Mouse (Mus musculus) spleen, postnatal 4 days (tissue): ENCODE measurements around the gene Slco2b1.
A peak's percentile ranks its signal among the peaks of the same experiment; 100 is the strongest.

ENCODE experiments used
- DNase-seq, 2 experiments: peaks; one replicate each; pipeline ENCODE4 v3.0.0; 2022; ENCODE audit warnings: low spot score in 2 of 2

The Slco2b1 gene

DNA sequence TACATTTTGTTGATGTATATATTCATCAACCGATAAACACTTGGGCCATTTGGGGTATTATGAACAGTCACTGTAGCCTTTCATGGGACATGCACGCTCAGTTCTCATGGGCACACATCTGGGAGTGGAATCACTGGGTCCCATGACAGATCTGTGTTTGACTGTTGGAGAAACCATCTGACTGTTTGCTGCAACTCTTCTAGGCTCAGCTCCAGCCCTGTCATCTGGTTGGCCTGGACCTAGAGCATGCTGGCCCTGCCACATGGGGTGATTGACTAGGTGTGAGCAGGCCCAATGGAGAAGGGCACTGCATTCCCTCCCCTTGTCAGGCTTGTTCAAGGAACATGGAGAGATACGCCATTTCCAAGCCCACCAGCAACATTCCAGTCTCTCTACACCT, 17.2 kb downstream of the Slco2b1 start:
- DNase-seq, result no peak

DNA sequence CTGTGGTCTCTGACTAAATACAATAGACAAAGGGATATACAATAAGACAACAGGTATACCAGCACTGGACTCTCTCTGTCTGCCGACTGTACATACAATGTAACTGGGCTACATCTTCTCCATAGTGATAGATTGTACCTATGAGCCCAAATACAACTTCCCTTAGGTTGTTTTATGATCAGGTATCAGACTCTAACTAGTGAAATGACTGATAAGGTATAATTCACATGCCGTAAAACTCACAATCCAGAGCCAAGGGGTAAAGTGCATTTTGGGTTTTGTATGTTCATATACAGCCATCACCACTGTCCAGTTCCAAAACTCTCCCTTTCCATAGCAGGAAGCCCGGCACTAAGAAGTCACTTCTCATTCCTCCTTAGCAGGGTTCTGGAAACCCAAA, 17.8 kb downstream of the Slco2b1 start:
- no peak for DNase-seq

DNA sequence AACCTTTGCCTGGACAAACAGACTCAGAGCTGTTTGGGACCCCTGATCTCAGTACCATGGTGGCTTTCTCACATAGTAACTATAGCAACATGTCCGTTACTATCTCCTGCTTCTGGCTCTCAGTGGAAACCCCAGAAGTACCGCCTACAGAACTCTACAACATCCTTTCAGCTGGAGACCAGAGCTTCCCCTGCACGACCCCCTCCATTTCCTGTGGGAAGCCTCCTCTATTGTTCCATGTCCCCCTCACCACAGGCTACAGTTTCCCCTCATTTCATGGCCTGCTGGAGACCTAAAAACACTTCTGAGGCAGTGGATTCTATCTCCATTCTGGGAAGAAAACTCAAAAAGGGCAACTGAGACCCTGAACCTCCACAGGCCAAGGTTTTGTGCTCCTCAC, 18.7 kb downstream of the Slco2b1 start:
- DNase-seq, result no peak

DNA sequence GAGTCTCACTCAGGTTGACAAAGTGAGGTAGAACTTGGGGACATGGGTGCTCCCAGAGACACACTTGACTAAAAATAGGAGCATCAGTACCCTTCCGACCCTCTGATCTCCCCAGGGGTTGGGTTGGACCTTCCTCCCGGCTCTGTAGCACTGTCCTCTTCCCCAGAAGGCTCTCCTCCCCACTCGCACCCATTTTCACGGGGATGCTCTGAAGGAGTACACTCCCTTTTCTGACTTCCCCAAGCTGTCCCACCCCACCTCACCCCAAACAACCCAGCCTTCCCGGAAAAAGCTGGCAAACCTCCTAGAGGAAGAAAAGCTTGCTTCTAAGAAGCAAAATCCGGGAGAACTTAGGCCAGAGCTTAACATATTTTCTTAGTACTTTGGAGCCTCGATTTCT, 20.3 kb downstream of the Slco2b1 start:
- no peak for DNase-seq

DNA sequence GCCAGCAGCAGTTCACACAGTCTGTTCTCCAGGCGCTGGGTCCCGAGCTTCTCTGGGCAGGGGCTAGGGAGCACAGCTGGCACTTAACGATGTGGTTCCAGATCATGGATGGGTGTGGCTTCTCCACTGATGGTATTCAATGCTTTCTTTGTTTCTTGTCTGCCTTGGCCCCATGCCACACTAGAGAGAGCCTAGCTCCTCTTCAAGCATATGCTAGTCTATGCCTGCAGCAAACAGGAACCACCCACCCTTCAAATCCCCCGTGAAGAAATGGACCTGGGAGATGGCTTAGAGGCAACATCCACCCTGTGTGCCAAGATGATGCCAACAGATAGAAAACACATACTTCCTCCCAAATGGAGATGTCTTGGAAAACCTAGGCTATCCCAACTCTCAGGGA, 27.1 kb downstream of the Slco2b1 start:
- no peak for DNase-seq

DNA sequence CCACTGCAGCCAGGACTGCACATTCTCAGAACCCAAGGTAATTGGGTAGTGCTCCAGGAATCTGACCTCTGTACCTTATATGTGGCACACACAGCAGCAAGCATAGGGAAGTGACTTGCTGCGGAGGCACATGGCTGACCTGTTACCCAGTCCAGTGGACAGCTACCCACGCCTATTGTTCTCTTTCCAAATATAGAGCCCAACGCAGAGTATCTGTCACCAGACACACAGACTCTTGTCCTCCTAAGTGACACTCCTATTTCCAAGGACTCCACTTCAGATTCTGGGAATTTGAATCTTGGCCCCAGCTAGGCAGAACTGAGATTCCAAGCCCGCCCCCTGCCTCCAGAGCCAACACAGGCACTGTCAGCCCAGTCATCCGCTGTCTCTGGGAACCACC, 30.4 kb downstream of the Slco2b1 start:
- no peak for DNase-seq

DNA sequence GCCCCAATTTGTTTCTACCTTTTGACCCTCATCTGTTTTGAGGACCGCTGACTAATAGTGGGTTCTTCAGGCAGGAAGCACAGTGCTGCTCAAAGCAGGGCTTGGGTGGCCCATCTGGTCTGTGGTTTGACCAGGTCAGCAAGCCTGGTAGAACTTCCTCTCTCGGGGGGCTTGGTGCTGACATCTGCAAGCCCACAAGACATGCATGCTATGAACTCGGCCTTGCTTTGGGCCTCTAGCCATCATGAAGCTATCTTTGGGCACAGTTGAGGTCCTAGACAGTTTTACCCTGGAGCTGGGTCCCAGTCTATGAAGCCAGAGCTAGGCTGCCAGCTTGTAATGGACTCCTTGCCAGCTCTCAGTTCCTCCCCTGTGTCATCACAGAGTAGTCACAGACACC, 36.2 kb downstream of the Slco2b1 start:
- no peak for DNase-seq

DNA sequence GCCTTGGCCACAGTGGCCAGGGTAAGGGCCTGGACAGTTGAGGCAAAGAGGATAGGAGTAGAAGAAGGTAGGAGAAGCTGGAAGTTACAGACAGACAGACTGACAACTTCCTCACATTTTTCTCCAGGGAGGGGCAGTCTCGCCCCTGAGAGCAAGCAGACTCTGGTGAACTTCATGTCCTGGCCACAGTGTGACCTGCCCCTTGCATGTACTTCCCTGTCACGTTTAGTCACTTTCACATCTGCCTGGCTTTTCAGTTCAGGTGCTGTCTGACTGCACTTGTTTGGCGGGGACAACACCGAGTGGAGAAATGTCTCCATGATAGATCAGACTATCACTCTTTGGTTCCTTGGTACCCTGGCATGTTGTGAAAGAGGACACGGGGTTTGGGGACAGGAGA, 36.9 kb downstream of the Slco2b1 start:
- DNase-seq, result no peak

DNA sequence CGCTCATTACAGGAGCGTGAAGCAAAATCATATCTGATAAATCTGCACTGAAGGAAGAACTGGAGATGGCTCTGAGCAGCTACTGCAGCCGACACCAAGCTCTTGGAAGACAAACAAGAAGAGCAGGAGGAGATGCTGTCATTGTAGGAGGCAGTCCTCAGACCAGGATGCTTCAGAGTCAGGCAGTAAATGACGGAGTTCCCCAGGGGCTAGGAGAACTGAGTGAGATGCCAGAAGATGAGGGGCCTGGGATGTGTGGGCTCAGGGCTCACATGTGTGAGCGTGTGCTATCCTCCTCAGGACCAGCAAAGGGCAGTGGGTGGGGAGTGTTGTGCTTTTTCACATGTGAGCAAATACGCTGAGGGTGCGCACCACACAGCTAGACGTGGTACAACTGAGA, 38.0 kb downstream of the Slco2b1 start:
- no peak for DNase-seq

DNA sequence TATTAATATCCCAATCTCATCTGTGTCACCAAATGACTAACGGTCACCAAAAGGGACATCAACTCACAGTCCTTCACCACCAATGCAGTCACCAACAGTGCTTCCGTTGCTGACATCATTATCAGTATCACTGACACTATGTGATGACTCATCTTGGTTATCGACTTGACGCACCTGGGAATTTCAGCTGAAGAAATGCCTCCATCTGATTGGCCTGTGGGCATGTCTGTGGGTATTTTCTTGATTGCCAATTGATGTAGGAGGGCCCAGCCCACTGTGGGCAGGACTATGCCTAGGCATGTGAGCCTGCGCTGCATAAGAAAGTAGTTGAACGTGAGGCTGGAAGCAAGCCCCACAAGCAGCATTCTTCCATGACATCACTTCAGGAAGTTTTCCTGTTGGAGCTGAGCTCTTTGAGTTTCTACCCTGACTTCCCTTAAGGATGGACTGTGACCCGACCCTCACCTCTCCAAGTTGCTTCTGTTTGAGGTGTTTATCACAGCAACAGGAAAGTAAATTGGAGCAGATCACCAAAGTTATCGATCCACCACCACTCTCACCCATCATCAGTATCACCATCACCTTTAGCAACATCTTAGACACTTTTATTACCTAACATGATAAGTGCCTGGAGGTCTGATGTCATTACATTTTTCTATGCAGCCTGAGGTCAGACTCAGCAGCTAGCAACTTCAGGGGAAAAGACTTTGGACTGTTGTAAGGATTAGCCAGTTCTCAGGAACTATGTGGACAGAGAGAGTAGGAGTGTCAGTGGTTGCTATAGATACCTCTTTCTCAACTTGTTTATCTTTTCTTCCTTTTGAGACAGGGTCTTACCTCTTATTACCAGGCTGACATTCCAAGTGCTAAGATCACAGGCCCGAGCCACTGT, 39.4 kb downstream of the Slco2b1 start:
- no peak for DNase-seq

DNA sequence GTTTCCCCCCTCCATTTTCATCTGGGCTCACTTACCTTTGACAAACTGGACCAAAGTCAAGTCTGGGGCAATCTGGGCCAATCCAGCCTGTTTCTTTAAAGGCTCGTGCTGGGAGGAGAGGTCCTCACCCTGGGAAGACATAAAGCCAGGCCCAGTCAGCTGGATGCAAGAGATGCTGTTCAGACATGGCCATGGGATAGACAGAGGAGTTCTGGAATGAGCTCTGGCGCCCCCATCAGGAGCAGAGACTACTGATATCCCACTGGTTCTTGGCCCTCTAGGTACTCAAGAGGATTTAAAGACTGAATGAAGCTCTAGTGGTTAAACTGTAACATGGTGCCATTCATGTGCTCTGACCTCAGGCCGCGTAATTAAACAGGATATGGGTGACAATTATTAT, 40.2 kb downstream of the Slco2b1 start:
- DNase-seq, result no peak

DNA sequence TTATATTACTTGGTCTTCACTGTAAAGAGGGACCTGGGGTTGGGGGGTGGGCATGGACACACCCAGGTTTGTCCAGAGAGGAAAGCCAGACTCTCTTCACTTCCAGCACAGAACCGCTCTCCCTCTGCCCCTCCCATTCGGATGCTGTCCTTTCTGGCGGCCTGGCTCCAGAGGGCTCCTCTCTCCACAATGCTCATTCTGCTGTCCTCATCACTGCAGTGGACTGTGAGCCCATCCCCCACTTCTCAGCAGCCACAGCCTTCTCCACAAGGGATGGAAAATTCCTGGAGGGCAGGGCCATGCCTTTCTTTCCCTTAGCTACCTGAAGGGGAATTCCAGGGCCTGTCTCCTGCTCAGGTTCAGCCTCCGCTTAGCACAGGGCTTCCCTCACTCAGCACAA, 42.3 kb downstream of the Slco2b1 start:
- DNase-seq, result no peak

DNA sequence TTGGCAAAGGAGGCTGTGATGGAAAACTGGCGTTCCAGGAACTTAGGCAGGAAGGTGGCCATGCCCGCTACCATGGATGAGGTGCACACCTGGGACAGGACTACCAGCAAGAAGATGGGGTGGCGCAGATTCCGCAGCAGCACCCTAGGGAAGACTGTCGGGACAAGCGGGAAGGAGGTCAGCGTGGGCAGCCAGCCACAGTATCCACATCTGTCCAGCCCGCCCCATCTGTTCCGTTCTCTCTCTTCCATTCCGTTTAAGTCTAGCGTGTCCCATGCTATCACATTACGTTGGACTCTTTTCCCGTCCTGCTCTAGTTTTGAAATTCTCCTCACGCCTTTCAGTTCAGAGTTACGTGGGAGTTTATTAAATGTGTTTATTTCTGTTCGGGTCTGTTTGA, 44.0 kb downstream of the Slco2b1 start:
- DNase-seq, result no peak

DNA sequence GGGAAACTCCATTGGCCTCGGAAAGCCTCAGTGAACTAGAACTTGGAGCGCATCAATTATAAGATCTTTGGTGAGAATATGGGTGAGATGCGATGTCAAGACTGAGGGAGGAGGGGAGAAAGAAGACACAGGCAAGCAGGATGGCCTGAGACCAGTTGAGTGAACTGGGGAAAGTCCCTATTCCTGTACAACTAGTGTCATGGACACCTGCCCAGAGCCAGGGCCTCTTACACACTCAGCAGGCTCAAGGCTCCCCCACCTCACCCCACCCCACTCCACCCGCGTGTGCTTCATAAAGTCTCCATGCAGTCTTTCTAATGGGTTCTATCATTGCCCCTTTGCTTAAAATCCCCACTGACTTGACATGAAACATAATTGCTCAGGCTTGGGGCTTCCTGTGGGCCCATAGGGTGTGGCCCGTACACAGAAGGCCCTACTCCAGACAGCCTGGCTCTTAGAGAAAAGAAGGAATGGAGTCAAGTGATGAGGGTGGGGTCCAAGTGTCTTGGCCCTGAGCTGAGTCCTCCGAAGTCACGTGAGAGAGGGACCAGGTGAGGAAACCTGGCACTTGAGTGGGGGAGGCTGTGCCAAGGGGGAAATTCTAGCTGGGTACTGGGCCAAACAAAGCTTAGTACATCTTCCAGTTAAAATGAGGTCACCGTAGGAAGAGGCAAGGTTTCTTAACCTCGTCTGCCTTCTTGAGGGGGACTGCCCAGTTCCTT, 45.2 kb downstream of the Slco2b1 start:
- DNase-seq, result no peak

DNA sequence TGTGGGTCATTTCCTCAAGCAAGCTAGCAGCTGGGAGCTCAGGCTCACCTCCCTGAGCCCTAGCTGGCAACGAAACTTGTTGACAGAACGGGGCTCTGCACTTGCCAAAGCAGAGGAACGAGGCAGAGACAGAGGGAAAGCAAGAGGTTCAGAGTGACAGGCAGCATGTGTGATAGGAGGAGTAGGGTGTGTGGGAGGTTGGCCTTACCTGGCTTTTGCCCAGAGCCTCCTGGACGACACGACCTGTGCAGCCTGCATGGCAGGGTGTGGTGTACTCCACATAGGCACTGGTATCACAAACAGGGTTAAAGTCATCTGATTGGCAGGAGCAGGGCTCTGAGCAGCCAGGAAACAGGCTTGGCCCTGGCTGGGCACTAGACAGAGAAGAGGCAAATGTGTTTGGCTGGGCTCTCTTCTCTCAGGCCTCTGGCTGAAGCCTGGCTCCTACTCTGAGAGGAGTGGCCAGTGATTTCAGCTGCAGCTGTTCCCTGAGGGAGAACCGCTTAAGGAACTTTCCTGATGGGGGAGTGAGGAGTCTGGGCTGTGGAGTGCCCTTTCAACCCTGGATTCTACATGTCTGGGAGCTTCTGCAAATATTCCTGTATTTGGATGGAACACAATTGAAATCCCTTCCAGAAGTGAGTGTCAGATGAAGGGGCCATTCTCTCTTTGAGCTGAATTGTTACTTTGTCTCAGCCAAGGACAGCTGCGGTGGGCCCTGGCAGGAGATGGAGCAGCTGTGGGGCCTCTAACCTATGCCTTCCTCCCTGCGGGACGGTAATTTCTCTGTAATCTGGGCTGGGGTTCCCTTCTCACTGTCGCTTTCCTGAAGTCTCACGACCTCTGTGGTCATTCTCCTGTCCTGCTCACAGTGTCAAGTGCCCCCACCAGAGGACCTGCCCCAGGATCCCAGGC, 46.3 kb downstream of the Slco2b1 start:
- DNase-seq, result no peak

DNA sequence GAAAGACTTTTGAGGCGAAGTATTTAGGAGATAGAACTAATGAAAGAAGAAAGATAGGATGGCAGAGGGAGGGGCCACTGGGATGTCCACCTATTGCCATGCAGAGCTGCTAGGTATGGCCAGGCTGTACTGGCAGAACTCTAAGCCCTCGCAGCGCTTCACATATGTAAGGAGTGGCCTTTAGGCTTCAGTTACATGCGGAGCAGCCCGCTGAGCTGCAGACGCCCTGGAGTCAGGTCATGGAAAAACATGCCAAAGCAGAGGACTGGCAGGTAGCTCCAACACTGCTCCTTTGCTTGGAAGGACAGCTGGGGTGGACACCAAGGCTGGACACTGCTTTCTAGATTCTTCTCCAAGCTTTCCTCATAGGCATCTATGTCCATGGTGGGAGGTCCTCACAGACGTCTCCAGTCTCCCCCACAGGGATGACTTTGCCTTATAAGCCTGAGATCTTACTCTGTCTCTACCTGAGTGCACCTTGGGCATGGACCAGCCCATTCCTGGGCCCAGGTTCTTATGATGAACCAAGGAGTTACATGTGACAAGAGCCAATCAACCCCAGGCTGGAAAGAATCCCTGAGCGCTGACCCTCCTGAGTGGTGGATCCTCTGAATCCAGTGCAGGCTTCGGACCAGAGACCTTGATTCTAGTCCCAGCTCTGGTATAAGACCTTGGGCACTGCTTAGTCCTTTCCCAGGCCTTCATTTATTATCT, 47.5 kb downstream of the Slco2b1 start:
- no peak for DNase-seq

DNA sequence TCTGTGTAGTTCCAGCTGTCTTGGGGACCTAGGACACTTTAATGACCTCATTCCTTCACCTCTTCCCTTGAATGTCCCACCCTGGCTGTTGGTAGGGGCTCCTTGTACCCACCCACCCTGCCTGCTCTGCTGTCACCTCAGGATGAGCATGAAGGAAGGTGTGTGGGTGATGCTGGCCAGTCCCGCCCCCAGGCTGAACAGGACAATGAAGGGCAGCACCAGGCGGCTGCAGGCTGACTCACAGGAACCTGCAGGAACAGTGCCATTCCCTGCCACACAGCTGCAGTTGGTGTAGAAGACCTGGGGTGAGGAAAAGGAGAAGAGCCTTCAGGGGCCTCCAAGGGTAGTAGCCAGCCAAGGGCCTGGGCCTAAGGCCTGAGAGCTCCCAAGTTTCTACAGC, 48.8 kb downstream of the Slco2b1 start:
- no peak for DNase-seq

DNA sequence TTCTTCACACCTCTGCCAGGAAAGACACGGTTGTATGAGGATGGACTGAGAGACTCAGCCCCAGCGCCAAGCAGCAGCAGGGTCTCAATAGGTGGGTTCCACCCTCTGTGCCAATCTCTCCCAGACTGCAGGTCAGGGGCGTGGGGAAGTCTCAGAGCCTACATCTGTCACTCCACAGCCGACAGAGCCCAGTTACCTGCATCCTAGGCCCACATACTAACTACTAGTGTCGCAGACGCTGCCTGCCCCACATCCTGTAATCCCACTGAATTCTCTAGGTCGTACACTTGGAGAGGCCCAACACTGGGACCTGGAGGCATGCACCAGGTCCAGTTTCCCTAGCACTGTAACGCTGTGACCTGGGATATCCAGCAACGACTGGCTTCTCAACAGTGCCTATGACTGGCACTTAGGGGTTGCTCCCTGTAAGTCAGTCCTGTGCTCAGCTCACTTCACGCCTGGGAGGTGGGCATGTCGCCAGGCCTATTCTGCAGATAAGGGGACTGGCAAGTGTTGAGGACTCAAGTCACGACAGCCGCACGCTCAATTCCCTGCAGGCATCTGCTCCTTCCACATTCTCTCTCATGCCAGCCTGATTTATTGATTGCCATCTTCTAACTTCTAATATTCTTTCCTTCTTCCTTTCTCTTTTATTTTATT, 49.4 kb downstream of the Slco2b1 start:
- no peak for DNase-seq

DNA sequence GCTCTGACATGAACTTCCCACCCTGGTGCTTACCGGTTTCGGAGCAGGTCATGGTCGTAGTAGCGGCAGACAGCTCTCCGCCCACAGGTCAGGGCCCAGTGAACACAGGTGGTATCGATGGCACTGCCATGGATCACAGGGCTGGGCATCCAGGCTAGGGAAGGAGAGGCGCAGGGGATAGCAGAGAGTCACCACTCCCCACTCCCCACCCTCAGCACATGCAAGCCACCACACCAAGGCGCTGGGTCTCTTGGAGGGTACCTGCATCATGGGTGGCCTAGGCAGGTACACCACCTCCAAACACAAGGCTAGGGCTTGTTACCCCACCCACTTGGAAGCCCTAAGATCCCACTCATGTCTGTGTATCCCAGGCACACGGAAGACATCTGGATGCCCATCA, 50.1 kb downstream of the Slco2b1 start:
- DNase-seq, result no peak

DNA sequence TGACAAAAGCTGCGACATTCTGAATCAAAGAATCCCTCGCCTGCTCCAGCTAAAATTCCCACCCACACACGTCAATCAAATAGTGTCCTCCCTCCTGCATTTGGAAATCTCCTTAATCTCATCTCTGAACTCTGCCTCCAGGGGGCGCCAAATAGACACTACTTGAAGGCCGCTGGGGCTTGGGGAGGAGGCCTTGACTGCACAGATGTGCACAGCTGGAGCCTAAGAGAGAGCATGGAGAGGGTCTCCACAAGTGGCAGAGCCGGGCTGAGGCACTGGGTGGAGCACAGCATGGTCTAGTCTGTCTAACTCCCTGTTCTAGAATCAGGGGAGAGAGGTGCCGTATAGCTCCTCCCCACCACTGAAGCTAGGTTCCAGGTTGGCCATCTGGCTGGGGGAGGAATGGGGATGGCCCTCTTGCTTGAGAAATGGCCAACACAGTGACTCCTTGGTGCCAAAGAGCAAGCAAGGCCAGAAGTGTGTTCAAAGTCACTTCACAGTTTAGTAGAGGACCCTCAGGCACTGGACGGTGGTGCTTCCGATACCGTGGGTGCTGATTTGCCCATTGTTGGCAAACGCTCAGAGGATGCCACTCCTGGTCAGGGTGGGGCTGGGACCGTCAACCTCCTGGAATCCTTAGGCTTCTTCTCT, 51.6 kb downstream of the Slco2b1 start:
- DNase-seq, result peak; percentile 75 to 93

DNA sequence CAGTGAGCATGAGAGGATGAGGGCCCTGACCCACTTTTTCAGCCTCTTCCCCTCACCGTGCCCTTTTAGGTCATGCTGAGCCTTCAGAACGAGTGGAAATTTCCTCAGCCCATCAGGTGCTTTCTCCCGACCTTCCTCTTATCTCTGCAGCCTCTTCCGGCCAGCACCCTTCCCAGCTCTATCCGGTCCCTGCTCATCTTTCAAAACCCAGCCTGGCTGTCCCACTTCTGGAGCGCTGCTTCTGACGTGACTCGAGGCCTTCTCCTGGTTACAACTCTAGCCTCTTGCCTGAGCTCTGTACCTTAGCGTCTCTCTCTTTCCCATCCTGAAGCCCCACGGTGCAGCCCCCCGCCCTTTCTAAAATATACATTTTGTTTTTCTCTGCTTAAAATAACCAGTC, 56.9 kb downstream of the Slco2b1 start:
- DNase-seq, result no peak
